21 mouse cellular contexts compared by ENCODE assay signal in the genomic region with DNA sequence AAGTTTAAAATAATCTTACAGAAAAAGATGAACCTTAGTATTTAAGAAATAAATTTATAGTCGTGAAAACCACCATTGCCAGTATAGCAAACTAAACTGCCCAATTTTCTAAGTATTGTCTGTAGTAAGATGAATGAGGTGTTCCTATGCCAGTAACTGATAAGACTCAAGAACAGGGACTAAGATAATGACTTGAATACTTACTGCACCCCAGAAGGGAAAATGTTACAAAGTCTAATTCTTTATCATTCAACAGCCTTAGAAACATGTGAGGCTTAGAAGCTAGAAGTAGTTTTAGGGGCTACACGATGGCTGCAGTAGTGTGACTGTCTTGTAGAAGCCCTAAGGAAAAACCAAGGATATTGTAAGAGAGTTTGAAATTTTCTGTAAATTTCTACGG.
"Had no signal": no experiment of that assay in that cellular context is flagged by ENCODE, and none has a peak within 500 bp of the region (broad histone marks: within the 10 kb centered on the region; RNA-seq: fewer than 3 reads in every experiment).

No protein-coding gene starts in this region.

- H3K36me3 ChIP-seq: midbrain, embryonic 10.5 days; midbrain, embryonic 13.5 days; stomach, embryonic 15.5 days had no signal

- H3K27me3 ChIP-seq: lung, embryonic 15.5 days; midbrain, embryonic 13.5 days; neural tube, embryonic 13.5 days; stomach, embryonic 15.5 days had no signal

- H3K9me3 ChIP-seq: lung, embryonic 15.5 days; midbrain, embryonic 10.5 days; midbrain, embryonic 13.5 days; neural tube, embryonic 13.5 days; stomach, embryonic 15.5 days had no signal

- DNase-seq: kidney, adult 2 months; kidney, postnatal 25 days; layer of hippocampus, postnatal 36 days; lung, adult 18-20 months; lung, postnatal 10 days; lung, postnatal 4 days; retina, postnatal 1 day; right cerebral cortex, postnatal 25 days; spleen, adult 18-20 months; thymus, postnatal 36 days had no signal

- H3K9ac ChIP-seq: lung, embryonic 15.5 days; midbrain, embryonic 13.5 days; neural tube, embryonic 13.5 days; stomach, embryonic 15.5 days had no signal

- H3K27ac ChIP-seq: kidney, postnatal 0 days; layer of hippocampus, adult 2 months; left cerebral cortex, adult 2 months; lung, embryonic 15.5 days; midbrain, embryonic 10.5 days; midbrain, embryonic 13.5 days; neural tube, embryonic 13.5 days; stomach, embryonic 15.5 days had no signal

- ATAC-seq: intestine, postnatal 0 days; midbrain, embryonic 13.5 days; midbrain, embryonic 16.5 days had no signal

- H3K4me3 ChIP-seq: layer of hippocampus, adult 2 months; left cerebral cortex, adult 2 months; lung, embryonic 15.5 days; midbrain, embryonic 10.5 days; midbrain, embryonic 13.5 days; myocyte; neural tube, embryonic 13.5 days; stomach, embryonic 15.5 days had no signal

- H3K4me2 ChIP-seq: lung, embryonic 15.5 days; midbrain, embryonic 13.5 days; neural tube, embryonic 13.5 days; stomach, embryonic 15.5 days had no signal

- H3K4me1 ChIP-seq: lung, embryonic 15.5 days; midbrain, embryonic 10.5 days; midbrain, embryonic 13.5 days; neural tube, embryonic 13.5 days; stomach, embryonic 15.5 days had no signal
